Mouse (Mus musculus): ENCODE measurements around the gene Ccdc34. TPM values are rescaled to one million over a fixed set of nuclear protein-coding genes. Genes with fewer than 3 reads are reported as not detected.
A peak's percentile ranks its signal among the peaks of the same experiment; 100 is the strongest.

Gene Ccdc34
- polyA plus RNA-seq, 1 experiment from 2014 or later: 59.7 TPM

GRCm38 (mm10) chr2:109977322-109977721, 40.3 kb upstream of the Ccdc34 start:
- no peak for ATAC-seq (ENCODE audit: low FRiP score, low TSS enrichment)
- no peak overlapping the region for H3K9ac ChIP-seq (ENCODE audit: low read depth, low read length)
- H3K27ac ChIP-seq (ENCODE audit: low read depth, low read length): no peak overlapping the region
- H3K36me3 ChIP-seq (ENCODE audit: control insufficient read depth, insufficient read depth, low read length): peaks cover 10% of the 10 kb centered on the region
- H3K4me3 ChIP-seq (ENCODE audit: low read length): no peak overlapping the region
- H3K4me1 ChIP-seq (ENCODE audit: control insufficient read depth, insufficient read depth, low read length): 0 out of 2 replicates have a peak, but pooled peaks cover 5% of the 10 kb centered on the region
- no peaks in the 10 kb centered on the region for H3K9me3 ChIP-seq (ENCODE audit: control insufficient read depth, low read length)
- no peak overlapping the region for H3K4me2 ChIP-seq (replicated peaks; ENCODE audit: low read depth, low read length)
- 78% methylated on average over 6 of the region's 6 CpGs for WGBS
- no peaks in the 10 kb centered on the region for H3K27me3 ChIP-seq (ENCODE audit: control insufficient read depth, insufficient read depth, low read length)

- no peak overlapping the region for H3K4me2 ChIP-seq (replicated peaks; ENCODE audit: low read depth, low read length)
- no peaks in the 10 kb centered on the region for H3K27me3 ChIP-seq (ENCODE audit: control insufficient read depth, insufficient read depth, low read length)
- peaks cover 10% of the 10 kb centered on the region for H3K36me3 ChIP-seq (ENCODE audit: control insufficient read depth, insufficient read depth, low read length)
- no peaks in the 10 kb centered on the region for H3K9me3 ChIP-seq (ENCODE audit: control insufficient read depth, low read length)
- no peak for ATAC-seq (ENCODE audit: low FRiP score, low TSS enrichment)
- 0 out of 2 replicates have a peak, but pooled peaks cover 5% of the 10 kb centered on the region for H3K4me1 ChIP-seq (ENCODE audit: control insufficient read depth, insufficient read depth, low read length)
- no peak overlapping the region for H3K27ac ChIP-seq (ENCODE audit: low read depth, low read length)
- H3K4me3 ChIP-seq (ENCODE audit: low read length): no peak overlapping the region
- H3K9ac ChIP-seq (ENCODE audit: low read depth, low read length): no peak overlapping the region
Observed at GRCm38 (mm10) chr2:109979209-109979608, 38.4 kb upstream of the Ccdc34 start.

- Histone ChIP-seq H3K9ac (ENCODE audit: low read depth, low read length) (no peak overlapping the region), H3K4me3 (ENCODE audit: low read length) (no peak overlapping the region), H3K9me3 (ENCODE audit: control insufficient read depth, low read length) (no peaks in the 10 kb centered on the region), H3K36me3 (ENCODE audit: control insufficient read depth, insufficient read depth, low read length) (peaks cover 3% of the 10 kb centered on the region; the same call in 1 of the 2 replicates), H3K4me2 (replicated peaks; ENCODE audit: low read depth, low read length) (no peak overlapping the region), H3K27ac (ENCODE audit: low read depth, low read length) (no peak overlapping the region), H3K4me1 (ENCODE audit: control insufficient read depth, insufficient read depth, low read length) (peaks cover 28% of the 10 kb centered on the region), H3K27me3 (ENCODE audit: control insufficient read depth, insufficient read depth, low read length) (no peaks in the 10 kb centered on the region)
- ATAC-seq (ENCODE audit: low FRiP score, low TSS enrichment): no peak
- 84% methylated on average over 6 of the region's 6 CpGs for WGBS
Observed at GRCm38 (mm10) chr2:109983435-109983834, 34.2 kb upstream of the Ccdc34 start.

GRCm38 (mm10) chr2:109984930-109985329, 32.7 kb upstream of the Ccdc34 start:
- 80% methylated on average over 1 of the region's 1 CpGs for WGBS
- Histone ChIP-seq H3K27me3 (ENCODE audit: control insufficient read depth, insufficient read depth, low read length) (no peaks in the 10 kb centered on the region), H3K4me3 (ENCODE audit: low read length) (no peak overlapping the region), H3K9me3 (ENCODE audit: control insufficient read depth, low read length) (no peaks in the 10 kb centered on the region), H3K36me3 (ENCODE audit: control insufficient read depth, insufficient read depth, low read length) (peaks cover 2% of the 10 kb centered on the region; the same call in 1 of the 2 replicates), H3K4me2 (replicated peaks; ENCODE audit: low read depth, low read length) (no peak overlapping the region), H3K27ac (ENCODE audit: low read depth, low read length) (no peak overlapping the region), H3K9ac (ENCODE audit: low read depth, low read length) (no peak overlapping the region), H3K4me1 (ENCODE audit: control insufficient read depth, insufficient read depth, low read length) (peaks cover 39% of the 10 kb centered on the region)
- ATAC-seq (ENCODE audit: low FRiP score, low TSS enrichment): no peak

- Histone ChIP-seq H3K36me3 (ENCODE audit: control insufficient read depth, insufficient read depth, low read length) (no peaks in the 10 kb centered on the region; the same call in 1 of the 2 replicates), H3K9ac (ENCODE audit: low read depth, low read length) (no peak overlapping the region), H3K9me3 (ENCODE audit: control insufficient read depth, low read length) (no peaks in the 10 kb centered on the region), H3K27me3 (ENCODE audit: control insufficient read depth, insufficient read depth, low read length) (no peaks in the 10 kb centered on the region), H3K4me1 (ENCODE audit: control insufficient read depth, insufficient read depth, low read length) (peaks cover 36% of the 10 kb centered on the region), H3K4me2 (replicated peaks; ENCODE audit: low read depth, low read length) (no peak overlapping the region), H3K4me3 (ENCODE audit: low read length) (no peak overlapping the region), H3K27ac (ENCODE audit: low read depth, low read length) (no peak overlapping the region)
- WGBS: 59% methylated on average over 9 of the region's 9 CpGs
- ATAC-seq (ENCODE audit: low FRiP score, low TSS enrichment): no peak
Observed at GRCm38 (mm10) chr2:109985560-109985959, 32.1 kb upstream of the Ccdc34 start.

GRCm38 (mm10) chr2:109986036-109986785, 31.4 kb upstream of the Ccdc34 start:
- no peak overlapping the region; the same call in 1 of the 2 replicates for H3K27ac ChIP-seq (ENCODE audit: low read depth, low read length)
- no peak overlapping the region for H3K4me2 ChIP-seq (replicated peaks; ENCODE audit: low read depth, low read length)
- H3K4me3 ChIP-seq (ENCODE audit: low read length): no peak overlapping the region
- no peaks in the 10 kb centered on the region for H3K27me3 ChIP-seq (ENCODE audit: control insufficient read depth, insufficient read depth, low read length)
- H3K9me3 ChIP-seq (ENCODE audit: control insufficient read depth, low read length): no peaks in the 10 kb centered on the region
- ATAC-seq (ENCODE audit: low FRiP score, low TSS enrichment): peak; percentile 24; the same call in 1 of the 2 replicates
- no peaks in the 10 kb centered on the region; the same call in 1 of the 2 replicates for H3K36me3 ChIP-seq (ENCODE audit: control insufficient read depth, insufficient read depth, low read length)
- WGBS: 47% methylated on average over 11 of the region's 11 CpGs
- peaks cover 39% of the 10 kb centered on the region for H3K4me1 ChIP-seq (ENCODE audit: control insufficient read depth, insufficient read depth, low read length)
- H3K9ac ChIP-seq (ENCODE audit: low read depth, low read length): no peak overlapping the region

GRCm38 (mm10) chr2:109987946-109988345, 29.7 kb upstream of the Ccdc34 start:
- WGBS: 48% methylated on average over 5 of the region's 5 CpGs
- H3K4me3 ChIP-seq (ENCODE audit: low read length): no peak overlapping the region
- peaks cover 42% of the 10 kb centered on the region for H3K4me1 ChIP-seq (ENCODE audit: control insufficient read depth, insufficient read depth, low read length)
- peak; percentile 43; the same call in 1 of the 2 replicates for ATAC-seq (ENCODE audit: low FRiP score, low TSS enrichment)
- no peaks in the 10 kb centered on the region; the same call in 1 of the 2 replicates for H3K36me3 ChIP-seq (ENCODE audit: control insufficient read depth, insufficient read depth, low read length)
- no peaks in the 10 kb centered on the region for H3K9me3 ChIP-seq (ENCODE audit: control insufficient read depth, low read length)
- H3K9ac ChIP-seq (ENCODE audit: low read depth, low read length): no peak overlapping the region
- H3K4me2 ChIP-seq (replicated peaks; ENCODE audit: low read depth, low read length): no peak overlapping the region
- no peaks in the 10 kb centered on the region for H3K27me3 ChIP-seq (ENCODE audit: control insufficient read depth, insufficient read depth, low read length)
- H3K27ac ChIP-seq (ENCODE audit: low read depth, low read length): no peak overlapping the region

GRCm38 (mm10) chr2:109989196-109989595, 28.4 kb upstream of the Ccdc34 start:
- Histone ChIP-seq H3K27ac (ENCODE audit: low read depth, low read length) (peak overlapping the region; percentile 24; the same call in 1 of the 2 replicates), H3K9ac (ENCODE audit: low read depth, low read length) (no peak overlapping the region), H3K4me2 (replicated peaks; ENCODE audit: low read depth, low read length) (no peak overlapping the region), H3K4me3 (ENCODE audit: low read length) (no peak overlapping the region), H3K27me3 (ENCODE audit: control insufficient read depth, insufficient read depth, low read length) (no peaks in the 10 kb centered on the region), H3K4me1 (ENCODE audit: control insufficient read depth, insufficient read depth, low read length) (peaks cover 42% of the 10 kb centered on the region), H3K9me3 (ENCODE audit: control insufficient read depth, low read length) (no peaks in the 10 kb centered on the region), H3K36me3 (ENCODE audit: control insufficient read depth, insufficient read depth, low read length) (no peaks in the 10 kb centered on the region; the same call in 1 of the 2 replicates)
- WGBS: 2% methylated on average over 3 of the region's 3 CpGs
- ATAC-seq (ENCODE audit: low FRiP score, low TSS enrichment): peak; percentile 78

All from kidney, embryonic 14.5 days (tissue).